Mouse (Mus musculus): ENCODE measurements around the gene Cdh23.

Cdh23 gene

GRCm38 (mm10) chr10:60399449-60399848 is 296.8 kb downstream of the Cdh23 start, which contains the start of gene Gm17455:
Gene Gm17455 (plus strand): TSS chr10:60399726.
- WGBS: 74% methylated on average over 7 of the region's 7 CpGs

GRCm38 (mm10) chr10:60398051-60398814 is 298.1 kb downstream of the Cdh23 start:
- 84% methylated on average over 10 of the region's 10 CpGs for WGBS

- 83% methylated on average over 5 of the region's 5 CpGs for WGBS
Measured at GRCm38 (mm10) chr10:60395605-60396004, 300.7 kb downstream of the Cdh23 start.

- WGBS: 57% methylated on average over 7 of the region's 7 CpGs
Measured at GRCm38 (mm10) chr10:60394936-60395335, 301.4 kb downstream of the Cdh23 start.

- WGBS: 82% methylated on average over 9 of the region's 9 CpGs
Measured at GRCm38 (mm10) chr10:60391661-60392060, 304.6 kb downstream of the Cdh23 start.

GRCm38 (mm10) chr10:60390904-60391420 is 305.3 kb downstream of the Cdh23 start:
- 84% methylated on average over 5 of the region's 5 CpGs for WGBS

- 68% methylated on average over 6 of the region's 6 CpGs for WGBS
Measured at GRCm38 (mm10) chr10:60390177-60390903, 305.9 kb downstream of the Cdh23 start.

GRCm38 (mm10) chr10:60389447-60389865 is 306.8 kb downstream of the Cdh23 start:
- WGBS: 49% methylated on average over 9 of the region's 9 CpGs

- WGBS: 74% methylated on average over 2 of the region's 2 CpGs
Measured at GRCm38 (mm10) chr10:60388332-60388731, 308.0 kb downstream of the Cdh23 start.

GRCm38 (mm10) chr10:60381142-60381925 is 315.0 kb downstream of the Cdh23 start:
- WGBS: 78% methylated on average over 10 of the region's 10 CpGs

GRCm38 (mm10) chr10:60380229-60380628 is 316.1 kb downstream of the Cdh23 start:
- WGBS: 80% methylated on average over 3 of the region's 3 CpGs

GRCm38 (mm10) chr10:60379419-60379957 is 316.8 kb downstream of the Cdh23 start:
- WGBS: 73% methylated on average over 9 of the region's 9 CpGs

GRCm38 (mm10) chr10:60376704-60377103 is 319.6 kb downstream of the Cdh23 start:
- WGBS: 89% methylated on average over 16 of the region's 16 CpGs

- 60% methylated on average over 8 of the region's 8 CpGs for WGBS
Measured at GRCm38 (mm10) chr10:60373937-60374578, 322.2 kb downstream of the Cdh23 start.

GRCm38 (mm10) chr10:60373543-60373936 is 322.8 kb downstream of the Cdh23 start:
- WGBS: 80% methylated on average over 6 of the region's 6 CpGs

GRCm38 (mm10) chr10:60371596-60372386 is 324.5 kb downstream of the Cdh23 start:
- WGBS: 67% methylated on average over 5 of the region's 5 CpGs

GRCm38 (mm10) chr10:60370601-60371061 is 325.7 kb downstream of the Cdh23 start:
- WGBS: 76% methylated on average over 5 of the region's 5 CpGs

- WGBS: 40% methylated on average over 2 of the region's 2 CpGs
Measured at GRCm38 (mm10) chr10:60370098-60370497, 326.2 kb downstream of the Cdh23 start.

GRCm38 (mm10) chr10:60369405-60369804 is 326.9 kb downstream of the Cdh23 start:
- 89% methylated on average over 6 of the region's 6 CpGs for WGBS

- 73% methylated on average over 4 of the region's 4 CpGs for WGBS
Measured at GRCm38 (mm10) chr10:60367904-60368303, 328.4 kb downstream of the Cdh23 start.

Data from cerebral cortex, adult 2 months (tissue).